Mouse (Mus musculus): ENCODE data around the gene Slc34a1.

GRCm38 (mm10) chr13:55404853-55405782 is 7.1 kb downstream of the Slc34a1 start:
- TF ChIP-seq CTCF (conservative IDR thresholded peaks at IDR 0.05; ENCODE audit: insufficient read depth, insufficient read length, low read depth, low read length) (peak; percentile 88), POLR2A (IDR thresholded peaks at IDR 0.05; ENCODE audit: low read depth, low read length) (peak; percentile 69)

Measured in kidney, adult 2 months (tissue).